Mouse (Mus musculus) lung, adult 10 weeks (tissue): Measurements from ENCODE around the gene Olfr17. TPM values are rescaled to one million over a fixed set of nuclear protein-coding genes. Genes with fewer than 3 reads are reported as not detected.

Experiments used
- polyA plus RNA-seq: library from polyadenylated mRNA; stranded (reverse); fragments of 350-450 nt; fragmentation: Illumina TruSeq; extraction: RNeasy Lipid Tissue Mini Kit (QIAGEN cat#74804); gene quantifications from one replicate; pipeline ENCODE4 v1.2.3, GENCODE M21; 2014; ENCODE audit warnings: low read depth, low replicate concordance; ENCODE audit not compliant: insufficient read depth

Olfr17 gene
- not detected for polyA plus RNA-seq

GRCm38 (mm10) chr7:107092920-107093319 is at the start of gene Olfr17:
Gene Olfr17 (plus strand): TSS chr7:107093220.

GRCm38 (mm10) chr7:107070681-107071080 is 22.3 kb upstream of the Olfr17 start, which contains the start of gene Olfr714:
Gene Olfr714 (plus strand): TSS chr7:107070981.

GRCm38 (mm10) chr7:107110269-107110668 is 17.2 kb downstream of the Olfr17 start, which contains the start of gene Olfr715b:
Gene Olfr715b (minus strand): TSS chr7:107110369.

GRCm38 (mm10) chr7:107130983-107131382 is 38.0 kb downstream of the Olfr17 start, which contains the start of gene Olfr715:
Gene Olfr715 (minus strand): TSS chr7:107131083.

GRCm38 (mm10) chr7:107138027-107138426 is 45.0 kb downstream of the Olfr17 start, which contains the start of gene Olfr716:
Gene Olfr716 (plus strand): TSS chr7:107138327.

Other genes starting within 250 kb of the Olfr17 start
- not detected for gene Olfr703, start 249.9 kb upstream of the Olfr17 start, polyA plus RNA-seq
- gene Olfr704, start 230.0 kb upstream of the Olfr17 start, polyA plus RNA-seq: not detected
- gene Olfr705, start 216.3 kb upstream of the Olfr17 start, polyA plus RNA-seq: not detected
- not detected for gene Olfr706, start 205.1 kb upstream of the Olfr17 start, polyA plus RNA-seq
- gene Olfr707, start 192.0 kb upstream of the Olfr17 start, polyA plus RNA-seq: not detected
- gene Olfr1532-ps1, start 185.2 kb upstream of the Olfr17 start, polyA plus RNA-seq: not detected
- not detected for gene Olfr709-ps1, start 161.0 kb upstream of the Olfr17 start, polyA plus RNA-seq
- not detected for gene Olfr710, start 144.9 kb upstream of the Olfr17 start, polyA plus RNA-seq
- not detected for gene Olfr6, start 129.3 kb upstream of the Olfr17 start, polyA plus RNA-seq
- not detected for gene Olfr711, start 117.8 kb upstream of the Olfr17 start, polyA plus RNA-seq
- not detected for gene Olfr2, start 87.1 kb upstream of the Olfr17 start, polyA plus RNA-seq
- not detected for gene Olfr713, start 62.0 kb upstream of the Olfr17 start, polyA plus RNA-seq
- gene Olfr714, start 22.2 kb upstream of the Olfr17 start, polyA plus RNA-seq: not detected
- gene Olfr715b, start 17.1 kb downstream of the Olfr17 start, polyA plus RNA-seq: not detected
- not detected for gene Olfr715, start 37.9 kb downstream of the Olfr17 start, polyA plus RNA-seq
- gene Olfr716, start 45.1 kb downstream of the Olfr17 start, polyA plus RNA-seq: not detected
- not detected for gene Nlrp14, start 73.8 kb downstream of the Olfr17 start, polyA plus RNA-seq
- gene Rbmxl2, start 116.2 kb downstream of the Olfr17 start, polyA plus RNA-seq: not detected